Mouse (Mus musculus) gastrocnemius, adult 8-10 months (tissue): Measurements from ENCODE around the gene C7. TPM values are rescaled to one million over a fixed set of nuclear protein-coding genes. Genes with fewer than 3 reads are reported as not detected.
"Not testable (repeated sequence)": the region's sequence is repeated elsewhere in the genome, so short reads cannot be mapped to it uniquely, and the experiment has no call there.

Source experiments
- DNase-seq, 2 experiments: peaks; one replicate each; pipeline ENCODE4 v3.0.0; 2022; ENCODE audit warnings: low spot score in 2 of 2
- total RNA-seq, 4 experiments: library from RNA; stranded (reverse); gene quantifications; 2 replicates each; pipeline ENCODE4 v1.2.4; 2022

Gene C7
- 1 to 10 TPM in 2 of 4 experiments, under 1 TPM in 2; 0.29 to 4.9 (median 1.4) TPM for total RNA-seq

GRCm38 (mm10) chr15:5063635-5064034 lies at the start of gene C7:
TSS of gene C7 (minus strand) at chr15:5063740.
- no peak for DNase-seq

DNA sequence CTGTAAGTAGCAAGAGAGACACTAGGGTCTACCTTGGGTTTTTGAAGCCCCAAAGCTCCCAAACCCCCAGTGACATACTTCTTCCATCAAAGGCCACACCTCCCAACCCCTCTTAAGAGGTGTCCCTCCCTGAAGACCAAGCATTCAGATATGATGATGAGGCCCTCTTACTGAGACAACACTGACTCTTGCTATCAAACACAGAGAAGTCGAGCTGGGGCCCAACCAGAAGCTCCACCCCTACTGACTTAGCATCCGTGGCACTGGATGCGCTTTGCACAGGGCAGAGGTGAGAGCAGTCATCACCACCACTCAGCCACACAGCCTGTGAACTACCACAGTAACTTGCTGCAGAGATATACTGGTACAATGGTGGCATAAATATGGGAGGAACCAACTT lies 49.1 kb upstream of the C7 start:
- DNase-seq: no peak

GRCm38 (mm10) chr15:5108655-5109040 lies 45.1 kb upstream of the C7 start:
- no peak for DNase-seq

- no peak for DNase-seq
Measured at GRCm38 (mm10) chr15:5107686-5108654, 44.4 kb upstream of the C7 start, which contains the start of gene Card6. TSS of gene Card6 (minus strand) at chr15:5108539.

DNA sequence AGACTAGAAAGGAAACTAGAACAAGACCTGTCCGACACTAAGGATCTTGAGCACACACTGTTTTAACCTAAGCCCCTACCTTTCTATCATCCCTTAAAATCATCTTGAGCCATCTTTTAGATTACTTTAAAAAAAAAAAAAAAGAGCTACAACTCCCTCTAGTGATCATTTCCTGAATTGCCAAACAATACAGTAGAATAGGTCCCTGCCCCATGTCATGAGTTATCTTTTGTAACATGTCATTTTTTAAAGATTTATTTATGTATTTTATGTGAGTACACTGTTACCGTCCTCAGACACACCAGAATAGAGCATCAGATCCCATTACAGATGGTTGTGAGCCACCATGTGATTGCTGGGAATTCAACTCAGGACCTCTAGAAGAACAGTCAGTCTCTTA lies 42.8 kb upstream of the C7 start:
- no peak for DNase-seq

DNA sequence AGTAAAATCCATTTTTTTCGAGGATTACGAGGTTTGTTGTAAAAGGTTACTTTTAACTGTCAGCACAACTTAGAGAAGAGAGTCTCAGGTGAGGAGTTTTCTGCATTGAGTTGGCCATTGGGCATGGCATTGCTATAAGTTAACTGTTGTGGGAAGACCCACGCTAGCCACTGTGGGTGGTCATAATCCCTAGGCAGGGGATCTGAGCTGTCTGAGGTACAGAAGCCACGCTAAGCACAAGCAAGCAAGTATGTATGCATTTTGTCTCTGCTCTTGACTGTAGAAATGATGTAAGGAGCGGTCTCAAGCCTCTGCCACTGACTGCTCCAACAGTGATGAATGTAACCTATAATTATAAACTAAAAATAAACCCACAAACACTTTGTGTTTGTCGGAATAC lies 42.4 kb upstream of the C7 start:
- no peak for DNase-seq

- no peak for DNase-seq
Measured at GRCm38 (mm10) chr15:5102312-5102711, 38.8 kb upstream of the C7 start.

DNA sequence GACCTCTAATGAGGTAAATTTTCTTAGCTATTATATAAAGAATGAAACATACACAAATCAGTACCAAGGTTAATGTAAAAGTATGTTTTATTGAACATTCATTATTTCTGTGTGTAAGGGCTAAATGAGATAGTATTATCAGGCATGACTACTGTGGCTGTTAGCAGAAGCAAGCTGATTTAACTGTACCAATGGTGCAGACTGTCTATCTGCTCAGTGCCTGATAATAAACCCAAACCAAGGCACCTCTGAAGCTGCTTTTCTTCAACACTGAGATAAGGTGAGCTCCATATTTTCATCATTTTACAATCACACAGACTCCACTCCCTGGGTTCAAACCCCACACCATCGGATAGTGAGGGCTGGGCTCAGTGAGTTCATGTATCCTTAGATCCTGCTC lies 33.8 kb upstream of the C7 start:
- DNase-seq: no peak

DNA sequence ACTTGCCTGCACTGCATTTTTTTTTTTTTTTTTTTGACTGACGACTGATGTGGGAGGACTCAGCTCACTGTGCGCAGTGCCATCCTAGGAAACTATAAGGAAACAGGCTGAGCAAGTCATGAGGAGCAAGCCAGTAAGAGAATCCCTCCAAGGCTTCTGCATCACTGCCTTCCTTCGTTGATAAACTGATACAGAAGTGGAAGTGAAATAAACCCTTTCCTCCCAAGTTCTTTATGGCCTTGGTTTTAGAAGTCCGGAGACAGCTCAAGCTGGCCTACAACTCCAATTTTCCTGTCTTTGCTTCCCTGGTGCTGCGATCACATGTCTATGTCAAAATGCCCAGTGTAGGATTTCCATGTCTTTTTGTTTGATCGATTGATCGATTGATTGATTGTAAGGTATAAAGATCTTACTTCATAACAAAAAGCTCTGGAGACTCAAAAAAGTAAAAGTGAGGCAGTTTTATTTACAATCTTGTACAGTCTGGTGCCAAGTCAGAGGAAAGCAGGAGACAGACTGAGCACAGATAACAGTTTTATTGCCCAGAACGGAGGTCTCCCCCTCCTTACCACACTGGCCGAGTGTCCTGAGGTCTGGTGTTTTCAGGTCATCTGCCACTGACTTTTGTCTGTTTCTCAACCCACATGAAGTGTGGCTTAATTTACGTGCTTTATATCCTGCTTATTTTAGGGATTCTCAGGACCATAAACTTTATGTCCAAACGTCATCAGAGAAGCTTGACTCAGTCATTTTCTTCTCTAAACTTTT lies 32.2 kb upstream of the C7 start:
- DNase-seq: no peak

- no peak for DNase-seq
Measured at GRCm38 (mm10) chr15:5090131-5090530, 26.6 kb upstream of the C7 start.

DNA sequence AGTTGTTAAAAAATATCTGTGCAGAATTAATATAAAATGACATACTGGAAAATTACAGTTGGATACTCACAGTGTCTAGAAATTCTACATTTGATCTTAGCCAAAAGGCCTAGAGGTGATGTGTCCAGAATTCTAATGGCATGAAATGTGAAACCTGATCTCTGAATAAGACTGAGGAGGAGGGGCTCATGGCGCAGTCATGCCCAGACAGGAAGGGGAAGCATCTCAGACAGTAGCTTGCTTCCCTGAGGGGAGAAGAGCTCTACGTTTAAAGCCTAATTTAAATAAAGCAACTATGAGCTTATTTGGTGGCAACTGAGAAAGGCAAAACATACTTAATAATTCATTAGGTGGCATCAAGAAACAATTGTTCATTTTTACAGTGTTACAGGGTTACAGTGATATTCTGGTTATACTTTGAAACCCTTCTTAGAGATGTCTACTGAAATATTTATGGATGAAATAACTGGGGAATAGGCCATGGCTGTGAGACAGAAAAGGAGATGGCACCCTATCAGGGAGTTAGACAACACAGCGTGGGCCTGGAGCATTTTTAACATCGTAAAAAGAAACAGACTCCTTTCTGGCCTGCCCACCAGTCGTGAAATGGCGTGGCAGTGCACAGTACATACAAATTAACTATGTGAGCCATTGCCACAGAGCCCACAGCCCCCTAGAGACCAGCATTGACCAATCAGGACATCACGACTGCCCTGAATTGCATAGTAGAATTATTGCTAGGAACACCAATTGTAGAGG lies 25.5 kb upstream of the C7 start:
- no peak for DNase-seq

- DNase-seq: no peak
Measured at GRCm38 (mm10) chr15:5086162-5086561, 22.6 kb upstream of the C7 start.

DNA sequence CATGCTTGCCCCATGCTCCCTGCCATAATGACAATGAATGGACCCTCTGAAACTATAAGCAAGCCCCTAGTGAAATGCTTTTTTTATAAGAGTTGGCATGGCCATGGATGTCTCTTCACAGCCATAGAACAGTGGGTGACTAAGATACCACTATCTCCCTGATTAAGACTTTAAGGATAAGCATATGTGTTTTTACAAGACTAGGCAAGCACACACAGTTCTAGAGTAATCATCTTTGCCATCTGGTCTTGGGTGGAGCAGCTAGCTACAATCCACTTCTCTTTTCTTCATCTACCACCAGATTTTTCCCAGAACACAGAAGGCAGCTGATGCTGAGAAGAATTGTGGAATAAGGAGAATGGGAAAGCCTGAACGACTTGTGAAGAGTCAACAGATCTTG lies 17.7 kb upstream of the C7 start:
- no peak for DNase-seq

- DNase-seq: peak in 1 of 2 experiments; percentile 10
Measured at GRCm38 (mm10) chr15:5068801-5069518, 5.4 kb upstream of the C7 start.

DNA sequence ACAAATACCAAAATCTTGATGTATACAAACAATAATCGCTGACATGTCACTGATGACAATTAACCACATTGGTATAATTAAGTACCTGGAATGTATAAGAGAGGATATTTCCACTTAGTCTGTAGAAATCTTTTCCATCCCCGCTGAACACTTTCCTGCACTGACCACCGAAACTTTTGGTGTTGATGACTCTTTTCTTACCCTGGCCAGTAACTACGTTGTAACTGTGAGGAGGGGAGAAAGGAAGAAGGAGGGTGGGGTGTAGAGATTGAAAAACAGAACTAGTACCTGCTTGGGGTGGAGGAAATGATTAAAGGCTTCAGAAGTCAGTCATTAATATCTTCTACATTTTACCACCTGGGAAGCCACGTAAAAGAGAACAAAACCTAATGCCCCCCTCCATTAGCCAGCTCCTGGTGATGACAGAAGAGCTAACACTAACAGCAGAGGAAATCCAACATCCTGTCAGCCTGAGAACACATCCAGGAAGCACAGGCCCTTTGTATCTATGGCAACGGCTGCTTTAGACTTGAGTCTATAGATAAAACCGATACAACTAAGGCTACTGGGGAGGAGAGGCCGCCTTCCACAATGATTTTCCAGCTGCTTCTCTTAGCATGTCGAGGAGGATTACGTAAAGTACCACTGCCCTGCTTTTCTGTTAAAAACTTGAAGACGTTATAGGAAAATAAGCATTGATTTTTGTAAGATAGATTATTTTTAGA lies 17.8 kb downstream of the C7 start:
- no peak for DNase-seq

GRCm38 (mm10) chr15:5029256-5029655 lies 34.3 kb downstream of the C7 start:
- no peak for DNase-seq

GRCm38 (mm10) chr15:5023479-5024265 lies 39.9 kb downstream of the C7 start:
- DNase-seq: not testable (repeated sequence)

DNA sequence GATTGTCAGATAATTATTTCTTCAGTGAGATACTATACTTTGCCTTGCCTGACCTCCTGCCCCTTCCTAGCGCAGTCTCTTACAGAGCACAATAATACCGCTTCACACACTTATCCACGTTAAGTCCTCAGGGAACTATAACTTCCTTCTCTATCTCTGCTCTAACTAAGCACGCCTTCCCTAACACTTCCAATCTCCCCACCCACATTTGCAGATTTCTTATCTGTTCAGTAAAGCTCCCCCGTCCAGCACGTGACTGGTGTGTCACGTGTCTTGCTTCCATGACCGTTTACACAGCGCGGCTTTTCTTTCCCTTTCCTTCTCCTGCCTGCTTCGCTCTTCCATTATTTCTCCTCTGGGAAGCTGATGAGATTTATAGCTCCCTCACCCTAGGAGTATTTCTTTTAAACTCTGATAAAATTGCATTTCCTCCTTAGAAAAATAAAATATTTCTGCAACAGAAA lies 53.9 kb downstream of the C7 start:
- no peak for DNase-seq

DNA sequence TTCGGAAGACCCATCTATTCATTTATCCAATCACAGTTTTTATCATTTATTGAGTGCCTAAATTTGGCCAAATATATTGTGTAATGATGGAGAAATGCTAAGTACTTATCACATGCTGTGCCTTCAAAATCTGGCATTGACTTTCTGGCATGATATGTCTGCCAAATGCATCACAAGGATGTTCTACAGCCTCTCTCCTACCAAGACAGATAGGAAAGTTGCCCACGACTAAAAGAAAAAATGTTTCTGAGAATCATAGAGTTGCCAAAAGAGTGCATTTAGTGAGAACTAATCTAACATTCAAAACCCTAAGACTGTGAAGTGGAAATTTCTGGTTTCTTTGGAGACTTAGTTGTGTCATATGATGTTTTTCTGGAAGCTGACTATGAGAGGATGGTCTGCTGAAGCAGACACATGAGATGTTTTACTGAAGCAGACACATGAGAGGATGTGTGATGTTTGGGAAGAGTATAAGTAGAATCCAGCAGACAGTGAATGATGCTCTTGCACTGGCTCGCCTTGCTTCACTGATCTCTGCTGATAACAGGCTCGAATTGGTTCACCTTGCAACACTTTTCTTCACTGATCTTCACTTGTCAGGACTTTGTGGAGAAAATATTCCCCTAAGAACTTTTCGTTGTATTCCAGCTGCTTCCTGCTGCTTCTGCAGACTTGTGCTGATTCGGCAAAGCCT lies 59.9 kb downstream of the C7 start:
- DNase-seq: no peak
